Mouse (Mus musculus): ENCODE data around the gene Lrtm2. TPM values are rescaled to one million over a fixed set of nuclear protein-coding genes. Genes with fewer than 3 reads are reported as not detected.

Gene Lrtm2
- polyA plus RNA-seq, 1 experiment from 2014 or later, result 10.9 TPM

- peak overlapping the region; percentile 48 for H3K4me3 ChIP-seq (ENCODE audit: low read depth, low read length)
- H3K4me1 ChIP-seq (ENCODE audit: control insufficient read depth, insufficient read depth, low read length), result peaks cover 20% of the 10 kb centered on the region
- H3K9me3 ChIP-seq (ENCODE audit: control insufficient read depth, low read length), result no peaks in the 10 kb centered on the region
- H3K4me2 ChIP-seq (ENCODE audit: low read depth, low read length), result peak overlapping the region; percentile 78
- H3K27ac ChIP-seq (ENCODE audit: low read depth, low read length), result peak overlapping the region; percentile 55
- H3K36me3 ChIP-seq (ENCODE audit: control insufficient read depth, insufficient read depth, low read length), result no peaks in the 10 kb centered on the region
- ATAC-seq (ENCODE audit: low read depth), result peak; percentile 75
- peak overlapping the region; percentile 55; the same call in 1 of the 2 replicates for H3K9ac ChIP-seq (replicated peaks; ENCODE audit: low read depth, low read length)
- H3K27me3 ChIP-seq (ENCODE audit: control insufficient read depth, insufficient read depth, low read length), result peaks cover 7% of the 10 kb centered on the region; the same call in 1 of the 2 replicates
- 2% methylated on average over 8 of the region's 8 CpGs for WGBS
Measured at GRCm38 (mm10) chr6:119329215-119329714, 1.3 kb downstream of the Lrtm2 start.

GRCm38 (mm10) chr6:119328521-119329115 lies 1.9 kb downstream of the Lrtm2 start:
- ATAC-seq (ENCODE audit: low read depth), result peak; percentile 29
- Histone ChIP-seq H3K36me3 (ENCODE audit: control insufficient read depth, insufficient read depth, low read length) (no peaks in the 10 kb centered on the region), H3K9ac (replicated peaks; ENCODE audit: low read depth, low read length) (0 out of 2 replicates have a peak overlapping the region, but pooled peaks have one; percentile 16), H3K4me3 (ENCODE audit: low read depth, low read length) (peak overlapping the region; percentile 48), H3K9me3 (ENCODE audit: control insufficient read depth, low read length) (no peaks in the 10 kb centered on the region), H3K27me3 (ENCODE audit: control insufficient read depth, insufficient read depth, low read length) (peaks cover 7% of the 10 kb centered on the region; the same call in 1 of the 2 replicates), H3K4me2 (ENCODE audit: low read depth, low read length) (peak overlapping the region; percentile 78), H3K4me1 (ENCODE audit: control insufficient read depth, insufficient read depth, low read length) (peaks cover 20% of the 10 kb centered on the region), H3K27ac (ENCODE audit: low read depth, low read length) (peak overlapping the region; percentile 55)
- 18% methylated on average over 11 of the region's 11 CpGs for WGBS

GRCm38 (mm10) chr6:119326541-119326940 lies 4.0 kb downstream of the Lrtm2 start:
- no peak overlapping the region for H3K4me2 ChIP-seq (ENCODE audit: low read depth, low read length)
- no peak overlapping the region for H3K9ac ChIP-seq (replicated peaks; ENCODE audit: low read depth, low read length)
- H3K4me3 ChIP-seq (ENCODE audit: low read depth, low read length), result no peak overlapping the region
- no peaks in the 10 kb centered on the region for H3K9me3 ChIP-seq (ENCODE audit: control insufficient read depth, low read length)
- no peak for ATAC-seq (ENCODE audit: low read depth)
- peaks cover 7% of the 10 kb centered on the region; the same call in 1 of the 2 replicates for H3K27me3 ChIP-seq (ENCODE audit: control insufficient read depth, insufficient read depth, low read length)
- 43% methylated on average over 7 of the region's 7 CpGs for WGBS
- no peak overlapping the region for H3K27ac ChIP-seq (ENCODE audit: low read depth, low read length)
- peaks cover 20% of the 10 kb centered on the region for H3K4me1 ChIP-seq (ENCODE audit: control insufficient read depth, insufficient read depth, low read length)
- H3K36me3 ChIP-seq (ENCODE audit: control insufficient read depth, insufficient read depth, low read length), result no peaks in the 10 kb centered on the region

- no peak for ATAC-seq (ENCODE audit: low read depth)
- Histone ChIP-seq H3K36me3 (ENCODE audit: control insufficient read depth, insufficient read depth, low read length) (no peaks in the 10 kb centered on the region), H3K4me2 (ENCODE audit: low read depth, low read length) (no peak overlapping the region), H3K4me3 (ENCODE audit: low read depth, low read length) (no peak overlapping the region), H3K9me3 (ENCODE audit: control insufficient read depth, low read length) (no peaks in the 10 kb centered on the region), H3K4me1 (ENCODE audit: control insufficient read depth, insufficient read depth, low read length) (peaks cover 15% of the 10 kb centered on the region), H3K27me3 (ENCODE audit: control insufficient read depth, insufficient read depth, low read length) (peaks cover 7% of the 10 kb centered on the region; the same call in 1 of the 2 replicates), H3K27ac (ENCODE audit: low read depth, low read length) (no peak overlapping the region), H3K9ac (replicated peaks; ENCODE audit: low read depth, low read length) (no peak overlapping the region)
- WGBS, result 70% methylated on average over 6 of the region's 6 CpGs
Measured at GRCm38 (mm10) chr6:119325978-119326377, 4.6 kb downstream of the Lrtm2 start.

- Histone ChIP-seq H3K9ac (replicated peaks; ENCODE audit: low read depth, low read length) (no peak overlapping the region), H3K27me3 (ENCODE audit: control insufficient read depth, insufficient read depth, low read length) (peaks cover 7% of the 10 kb centered on the region; the same call in 1 of the 2 replicates), H3K36me3 (ENCODE audit: control insufficient read depth, insufficient read depth, low read length) (no peaks in the 10 kb centered on the region), H3K9me3 (ENCODE audit: control insufficient read depth, low read length) (no peaks in the 10 kb centered on the region), H3K27ac (ENCODE audit: low read depth, low read length) (no peak overlapping the region), H3K4me3 (ENCODE audit: low read depth, low read length) (no peak overlapping the region), H3K4me1 (ENCODE audit: control insufficient read depth, insufficient read depth, low read length) (peaks cover 10% of the 10 kb centered on the region), H3K4me2 (ENCODE audit: low read depth, low read length) (no peak overlapping the region)
- 53% methylated on average over 10 of the region's 10 CpGs for WGBS
- ATAC-seq (ENCODE audit: low read depth), result no peak
Measured at GRCm38 (mm10) chr6:119324776-119325175, 5.8 kb downstream of the Lrtm2 start.

- Histone ChIP-seq H3K9me3 (ENCODE audit: control insufficient read depth, low read length) (no peaks in the 10 kb centered on the region), H3K4me3 (ENCODE audit: low read depth, low read length) (no peak overlapping the region), H3K4me2 (ENCODE audit: low read depth, low read length) (no peak overlapping the region), H3K27me3 (ENCODE audit: control insufficient read depth, insufficient read depth, low read length) (no peaks in the 10 kb centered on the region), H3K4me1 (ENCODE audit: control insufficient read depth, insufficient read depth, low read length) (0 out of 2 replicates have a peak, but pooled peaks cover 3% of the 10 kb centered on the region), H3K9ac (replicated peaks; ENCODE audit: low read depth, low read length) (no peak overlapping the region), H3K27ac (ENCODE audit: low read depth, low read length) (no peak overlapping the region), H3K36me3 (ENCODE audit: control insufficient read depth, insufficient read depth, low read length) (no peaks in the 10 kb centered on the region)
- WGBS, result 77% methylated on average over 7 of the region's 7 CpGs
- no peak for ATAC-seq (ENCODE audit: low read depth)
Measured at GRCm38 (mm10) chr6:119321752-119322151, 8.8 kb downstream of the Lrtm2 start.

GRCm38 (mm10) chr6:119320481-119320880 lies 10.1 kb downstream of the Lrtm2 start:
- no peaks in the 10 kb centered on the region for H3K27me3 ChIP-seq (ENCODE audit: control insufficient read depth, insufficient read depth, low read length)
- 51% methylated on average over 16 of the region's 16 CpGs for WGBS
- H3K4me2 ChIP-seq (ENCODE audit: low read depth, low read length), result no peak overlapping the region
- no peak overlapping the region for H3K9ac ChIP-seq (replicated peaks; ENCODE audit: low read depth, low read length)
- H3K36me3 ChIP-seq (ENCODE audit: control insufficient read depth, insufficient read depth, low read length), result no peaks in the 10 kb centered on the region
- no peak for ATAC-seq (ENCODE audit: low read depth)
- no peak overlapping the region for H3K4me3 ChIP-seq (ENCODE audit: low read depth, low read length)
- H3K27ac ChIP-seq (ENCODE audit: low read depth, low read length), result no peak overlapping the region
- no peaks in the 10 kb centered on the region for H3K4me1 ChIP-seq (ENCODE audit: control insufficient read depth, insufficient read depth, low read length)
- no peaks in the 10 kb centered on the region for H3K9me3 ChIP-seq (ENCODE audit: control insufficient read depth, low read length)

- 92% methylated on average over 2 of the region's 2 CpGs for WGBS
- no peak overlapping the region for H3K27ac ChIP-seq (ENCODE audit: low read depth, low read length)
Measured at GRCm38 (mm10) chr6:119319358-119319757, 11.2 kb downstream of the Lrtm2 start.

GRCm38 (mm10) chr6:119318732-119319131 lies 11.8 kb downstream of the Lrtm2 start:
- H3K4me2 ChIP-seq (ENCODE audit: low read depth, low read length), result no peak overlapping the region
- no peaks in the 10 kb centered on the region for H3K27me3 ChIP-seq (ENCODE audit: control insufficient read depth, insufficient read depth, low read length)
- WGBS, result 28% methylated on average over 9 of the region's 9 CpGs
- H3K9ac ChIP-seq (replicated peaks; ENCODE audit: low read depth, low read length), result no peak overlapping the region
- peak; percentile 28; the same call in 1 of the 2 replicates for ATAC-seq (ENCODE audit: low read depth)
- H3K9me3 ChIP-seq (ENCODE audit: control insufficient read depth, low read length), result no peaks in the 10 kb centered on the region
- no peaks in the 10 kb centered on the region for H3K36me3 ChIP-seq (ENCODE audit: control insufficient read depth, insufficient read depth, low read length)
- no peak overlapping the region for H3K4me3 ChIP-seq (ENCODE audit: low read depth, low read length)
- H3K4me1 ChIP-seq (ENCODE audit: control insufficient read depth, insufficient read depth, low read length), result peaks cover 12% of the 10 kb centered on the region
- no peak overlapping the region for H3K27ac ChIP-seq (ENCODE audit: low read depth, low read length)

More at GRCm38 (mm10) chr6:119319358-119319757, 11.2 kb downstream of the Lrtm2 start:
- H3K9me3 ChIP-seq (ENCODE audit: control insufficient read depth, low read length), result no peaks in the 10 kb centered on the region
- H3K4me2 ChIP-seq (ENCODE audit: low read depth, low read length), result no peak overlapping the region
- H3K36me3 ChIP-seq (ENCODE audit: control insufficient read depth, insufficient read depth, low read length), result no peaks in the 10 kb centered on the region
- H3K4me3 ChIP-seq (ENCODE audit: low read depth, low read length), result no peak overlapping the region
- no peak overlapping the region for H3K9ac ChIP-seq (replicated peaks; ENCODE audit: low read depth, low read length)
- H3K27me3 ChIP-seq (ENCODE audit: control insufficient read depth, insufficient read depth, low read length), result no peaks in the 10 kb centered on the region
- no peak for ATAC-seq (ENCODE audit: low read depth)
- peaks cover 6% of the 10 kb centered on the region for H3K4me1 ChIP-seq (ENCODE audit: control insufficient read depth, insufficient read depth, low read length)

Data from neural tube, embryonic 14.5 days (tissue).